ENCODE assay signal across 9 mouse cellular contexts in the genomic region with DNA sequence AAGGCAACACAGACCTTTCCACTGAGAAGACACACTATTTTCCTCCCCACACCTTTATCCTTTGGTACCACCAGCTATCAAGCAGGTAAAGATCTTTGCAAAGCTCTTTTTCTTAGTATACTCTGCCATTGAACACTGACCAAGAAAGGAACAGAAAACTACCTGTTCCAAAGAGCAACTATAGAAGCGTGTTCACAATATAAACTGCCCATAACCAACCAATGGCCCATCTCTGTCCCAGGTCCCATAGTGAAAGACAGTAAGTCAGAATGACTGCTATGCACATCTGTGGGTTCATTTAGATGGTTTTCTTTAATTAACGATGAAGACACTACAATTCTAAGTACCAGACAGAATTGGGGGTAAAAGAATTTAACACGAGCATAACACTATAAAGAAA. TPM values are rescaled to one million over a fixed set of nuclear protein-coding genes. Genes with fewer than 3 reads are reported as not detected.
DNase-seq lines count a peak whose midpoint lies in the region; ATAC-seq lines count a peak whose summit lies in the region.
"Had no signal": no experiment of that assay in that cellular context is flagged by ENCODE, and none has a peak within 500 bp of the region (broad histone marks: within the 10 kb centered on the region; RNA-seq: fewer than 3 reads in every experiment).

A gene (plus strand): TSS at position 301 of the 400 bp plus-strand sequence.

- no peak within 1 kb of the TSS for H3K27ac ChIP-seq in kidney, embryonic 15.5 days
- no peak within 1 kb of the TSS for H3K27ac ChIP-seq in embryonic facial prominence, embryonic 13.5 days
- no peak within 1 kb of the TSS for H3K27ac ChIP-seq in hindbrain, embryonic 11.5 days (ENCODE audit: low read depth, low read length)
- no peak within 1 kb of the TSS for H3K27ac ChIP-seq in midbrain, embryonic 14.5 days (replicated peaks; ENCODE audit: low read depth, low read length)

- H3K27me3 ChIP-seq in kidney, embryonic 15.5 days = no peaks in the 10 kb centered on the region
- no peaks in the 10 kb centered on the region for H3K27me3 ChIP-seq in embryonic facial prominence, embryonic 13.5 days
- no peaks in the 10 kb centered on the region for H3K27me3 ChIP-seq in hindbrain, embryonic 11.5 days (ENCODE audit: control insufficient read depth, insufficient read depth, low read length)
- H3K27me3 ChIP-seq in midbrain, embryonic 14.5 days (ENCODE audit: control insufficient read depth, insufficient read depth, low read length) = no peaks in the 10 kb centered on the region

- WGBS in kidney, embryonic 15.5 days = 95% methylated on average over 3 of the region's 3 CpGs
- WGBS in embryonic facial prominence, embryonic 13.5 days = 91% methylated on average over 3 of the region's 3 CpGs
- WGBS in hindbrain, embryonic 11.5 days = 92% methylated on average over 3 of the region's 3 CpGs
- 94% methylated on average over 3 of the region's 3 CpGs for WGBS in midbrain, embryonic 14.5 days

- DNase-seq in kidney, adult 9 months = no peak
- no peak for DNase-seq in hindbrain, embryonic 11.5 days (ENCODE audit: low spot score)
- no peak for DNase-seq in midbrain, embryonic 14.5 days
- no peak for DNase-seq in layer of hippocampus, adult 9-10 months (ENCODE audit: low spot score)
- DNase-seq in urinary bladder, adult 2 months (ENCODE audit: low spot score) = no peak
- DNase-seq: right cerebral cortex, postnatal 25 days had no signal

- H3K36me3 ChIP-seq in kidney, embryonic 15.5 days = peaks cover 12% of the 10 kb centered on the region
- H3K36me3 ChIP-seq in embryonic facial prominence, embryonic 13.5 days = peaks cover 32% of the 10 kb centered on the region
- H3K36me3 ChIP-seq in hindbrain, embryonic 11.5 days (ENCODE audit: control insufficient read depth, insufficient read depth, low read length) = no peaks in the 10 kb centered on the region
- 0 out of 2 replicates have a peak, but pooled peaks cover 3% of the 10 kb centered on the region for H3K36me3 ChIP-seq in midbrain, embryonic 14.5 days (ENCODE audit: control insufficient read depth, insufficient read depth, low read length)

- no peaks in the 10 kb centered on the region for H3K4me1 ChIP-seq in kidney, embryonic 15.5 days
- no peaks in the 10 kb centered on the region for H3K4me1 ChIP-seq in embryonic facial prominence, embryonic 13.5 days
- H3K4me1 ChIP-seq in hindbrain, embryonic 11.5 days (replicated peaks; ENCODE audit: control insufficient read depth, insufficient read depth, low read length) = no peaks in the 10 kb centered on the region
- no peaks in the 10 kb centered on the region for H3K4me1 ChIP-seq in midbrain, embryonic 14.5 days (ENCODE audit: control insufficient read depth, insufficient read depth, low read length)

- H3K4me3 ChIP-seq in kidney, embryonic 15.5 days (replicated peaks) = no peak within 1 kb of the TSS
- no peak within 1 kb of the TSS for H3K4me3 ChIP-seq in embryonic facial prominence, embryonic 13.5 days
- no peak within 1 kb of the TSS for H3K4me3 ChIP-seq in hindbrain, embryonic 11.5 days (ENCODE audit: low read depth, low read length)
- H3K4me3 ChIP-seq in midbrain, embryonic 14.5 days (replicated peaks; ENCODE audit: low read depth, low read length) = no peak within 1 kb of the TSS

- H3K4me2 ChIP-seq in kidney, embryonic 15.5 days = no peak within 1 kb of the TSS
- no peak within 1 kb of the TSS for H3K4me2 ChIP-seq in embryonic facial prominence, embryonic 13.5 days
- H3K4me2 ChIP-seq in hindbrain, embryonic 11.5 days (replicated peaks; ENCODE audit: low read depth, low read length) = no peak within 1 kb of the TSS
- H3K4me2 ChIP-seq in midbrain, embryonic 14.5 days (ENCODE audit: low read length) = no peak within 1 kb of the TSS

- no peak for ATAC-seq in kidney, embryonic 15.5 days (replicated peaks; ENCODE audit: low FRiP score)
- ATAC-seq in embryonic facial prominence, embryonic 13.5 days (ENCODE audit: insufficient number of reproducible peaks, insufficient read depth, low FRiP score, low TSS enrichment, low read depth) = no peak
- no peak for ATAC-seq in hindbrain, embryonic 11.5 days (ENCODE audit: low FRiP score)
- ATAC-seq in midbrain, embryonic 14.5 days (ENCODE audit: low FRiP score, low TSS enrichment) = no peak

- H3K9me3 ChIP-seq in kidney, embryonic 15.5 days (replicated peaks) = no peaks in the 10 kb centered on the region
- H3K9me3 ChIP-seq in embryonic facial prominence, embryonic 13.5 days = no peaks in the 10 kb centered on the region
- H3K9me3 ChIP-seq in hindbrain, embryonic 11.5 days (ENCODE audit: control insufficient read depth, low read length) = no peaks in the 10 kb centered on the region
- no peaks in the 10 kb centered on the region for H3K9me3 ChIP-seq in midbrain, embryonic 14.5 days (ENCODE audit: control insufficient read depth, low read length)

- no peak within 1 kb of the TSS for H3K9ac ChIP-seq in kidney, embryonic 15.5 days
- H3K9ac ChIP-seq in embryonic facial prominence, embryonic 13.5 days = no peak within 1 kb of the TSS
- H3K9ac ChIP-seq in hindbrain, embryonic 11.5 days (ENCODE audit: low read depth, low read length) = no peak within 1 kb of the TSS
- H3K9ac ChIP-seq in midbrain, embryonic 14.5 days (replicated peaks; ENCODE audit: low read length) = no peak within 1 kb of the TSS

RNA-seq across cellular contexts. Expression of the gene that starts here (rescaled TPM):
- 11.4 and 11.9 TPM in 2 replicates for polyA plus RNA-seq in kidney, embryonic 15.5 days (2015; fragmentation: Nextera tagmentation; extraction: Ambion mirVana)
- 25.5 and 29.0 TPM in 2 replicates for polyA plus RNA-seq in embryonic facial prominence, embryonic 13.5 days (2015; fragmentation: Nextera tagmentation; extraction: Ambion mirVana)
- 31.1 and 32.8 TPM in 2 replicates for polyA plus RNA-seq in hindbrain, embryonic 11.5 days (2014; fragmentation: Nextera tagmentation; extraction: Ambion mirVana)
- polyA plus RNA-seq in midbrain, embryonic 14.5 days (2014; fragmentation: Nextera tagmentation; extraction: Ambion mirVana) = 21.5 and 27.9 TPM in 2 replicates
- polyA plus RNA-seq in urinary bladder, adult 2 months (2012; rRNA removed) = 0.04 TPM in 1 of 2 replicates, not detected in the other
- polyA plus RNA-seq: large intestine, adult 2 months had no signal

Comparison
In these comparisons a context has a peak if more than half of its experiments do, and no peak if none do; other contexts are left out.
1. RNA of the gene that starts here (polyA plus RNA-seq): 31.1 to 32.8 TPM in hindbrain, embryonic 11.5 days, 21.5 to 27.9 TPM in midbrain, embryonic 14.5 days, 25.5 to 29.0 TPM in embryonic facial prominence, embryonic 13.5 days and 11.4 to 11.9 TPM in kidney, embryonic 15.5 days; 0.04 TPM in urinary bladder, adult 2 months; every median in the first group is over 10 times any median in the second.